Mouse (Mus musculus) NIH3T3 (cell line): ENCODE data around the gene Srsf5.

Experiments
- DNase-seq: peaks from one replicate; pipeline ENCODE4 v3.0.0-alpha.2; 2012; ENCODE audit warnings: low read depth

Srsf5 gene

GRCm38 (mm10) chr12:80997652-80998051 lies 52.3 kb downstream of the Srsf5 start:
- no peak for DNase-seq

- no peak for DNase-seq
Measured at GRCm38 (mm10) chr12:80998528-80999221, 53.4 kb downstream of the Srsf5 start.
